Comparison of ENCODE assay signal across 37 mouse cellular contexts in genomic region chr4:32587543-32587942, GRCm38 (mm10). TPM values are rescaled to one million over a fixed set of nuclear protein-coding genes. Genes with fewer than 3 reads are reported as not detected.
DNase-seq lines count a peak whose midpoint lies in the region; ATAC-seq lines count a peak whose summit lies in the region.
"Had no signal": no experiment of that assay in that cellular context is flagged by ENCODE, and none has a peak within 500 bp of the region (broad histone marks: within the 10 kb centered on the region; RNA-seq: fewer than 3 reads in every experiment).

No protein-coding gene starts in this region.

- peak; percentile 53 for ATAC-seq in CD4-positive, CD25-positive, alpha-beta regulatory T cell, adult 4 months
- peak; percentile 35 for ATAC-seq in granulocyte monocyte progenitor cell, adult 5-6 weeks (replicated peaks; ENCODE audit: poor library complexity, severe bottlenecking)
- peak; percentile 41; the same call in 1 of the 2 replicates for ATAC-seq in monocyte, adult 5-6 weeks (replicated peaks; ENCODE audit: insufficient number of reproducible peaks, low FRiP score, low TSS enrichment, poor library complexity, severe bottlenecking)
- ATAC-seq: hindbrain, embryonic 16.5 days; intestine, embryonic 16.5 days had no signal

- no peak for DNase-seq in frontal cortex, postnatal 14 days (ENCODE audit: low spot score in 2 of 2)
- no peak for DNase-seq in liver
- DNase-seq in kidney, postnatal 10 days: no peak
- DNase-seq: adrenal gland, postnatal 25 days; cerebellum, adult 11-12 months; cerebellum, adult 9-11 months; forebrain, postnatal 0 days; gastrocnemius, postnatal 14 days; heart, adult 11 months; kidney, adult 8-10 months; layer of hippocampus, adult 9-11 months; lung, adult 2 months; lung, postnatal 10 days; retina, postnatal 1 day; right cerebral cortex, postnatal 14 days; thymus, adult 18-20 months; thymus, postnatal 36 days had no signal

RNA-seq across cellular contexts. Expression of gene Gja10, which starts 15.0 kb away (rescaled TPM):
- polyA plus RNA-seq in CD4-positive, CD25-positive, alpha-beta regulatory T cell, adult 4 months (2017; shearing (Covaris generic)): under 1 TPM in 1 of 2 experiments, not detected in 1; 0.33 TPM
- total RNA-seq in granulocyte monocyte progenitor cell, adult 5-6 weeks (2014; fragmentation: Nextera tagmentation): not detected in 2 replicates
- total RNA-seq in granulocyte monocyte progenitor cell, adult 5-6 weeks (2017): not detected in 2 replicates
- 0.29 TPM in 1 of 3 replicates, not detected in the others for total RNA-seq in monocyte, adult 5-6 weeks (2017)
- total RNA-seq: adrenal gland, postnatal 25 days; gastrocnemius, postnatal 14 days; heart, postnatal 25 days; left cerebral cortex, postnatal 10 days had no signal
- polyA plus RNA-seq: cortical plate, adult 2 months; embryonic facial prominence, embryonic 14.5 days; erythroblast, embryonic 14.5 days; forebrain, embryonic 11.5 days; forebrain, postnatal 0 days; heart, embryonic 15.5 days; hindbrain, embryonic 11.5 days; hindbrain, embryonic 16.5 days; intestine, embryonic 16.5 days; kidney, postnatal 0 days; limb, embryonic 10.5 days; limb, embryonic 15.5 days; lung, adult 2 months; midbrain, embryonic 12.5 days; neural tube, embryonic 15.5 days; small intestine, adult 2 months; stomach, postnatal 0 days had no signal

RNA-seq across cellular contexts. Expression of gene Casp8ap2, which starts 27.7 kb away (rescaled TPM):
- polyA plus RNA-seq in CD4-positive, CD25-positive, alpha-beta regulatory T cell, adult 4 months (2017; shearing (Covaris generic)): 10 to 100 TPM; 38.5 to 46.1 TPM
- total RNA-seq in granulocyte monocyte progenitor cell, adult 5-6 weeks (2014; fragmentation: Nextera tagmentation): 50.6 and 54.4 TPM in 2 replicates
- total RNA-seq in granulocyte monocyte progenitor cell, adult 5-6 weeks (2017): 50.4 and 66.4 TPM in 2 replicates
- total RNA-seq in monocyte, adult 5-6 weeks (2017): 39.7 to 46.2 TPM (median 40.0 TPM) in 3 replicates
